Mouse (Mus musculus): ENCODE results near the gene Crybg1. TPM values are rescaled to one million over a fixed set of nuclear protein-coding genes. Genes with fewer than 3 reads are reported as not detected.

Crybg1 gene
- total RNA-seq, 1 experiment = 2.5 TPM

DNA sequence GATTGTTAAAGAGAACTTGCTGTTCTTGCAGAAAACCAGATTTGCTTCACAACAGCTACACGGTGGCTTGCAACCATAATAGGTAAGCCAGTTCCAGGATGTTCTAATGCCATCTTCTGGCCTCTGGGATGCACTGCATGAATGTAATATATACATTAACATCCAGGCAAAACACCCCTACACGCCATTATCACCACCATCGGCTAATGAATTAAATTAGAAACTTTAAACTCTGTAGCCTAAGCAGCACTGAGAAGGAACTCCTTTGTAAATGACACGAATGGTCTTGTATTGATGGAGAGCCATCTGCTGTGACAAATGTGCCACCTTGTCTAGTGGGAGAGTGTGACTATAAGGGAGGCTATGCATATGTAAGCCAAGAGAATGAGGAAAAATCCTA is 11.5 kb upstream of the Crybg1 start:
- in situ Hi-C loops (cut with MboI; ENCODE audit: low sequenced_read_pairs in 2 of 2, unreplicated experiment in 2 of 2) = no loop called here
- H3K4me1 ChIP-seq (ENCODE audit: control insufficient read depth in 2 of 2, insufficient read depth in 2 of 2, low read length in 2 of 2, poor library complexity in 1 of 2) = no peaks in the 10 kb centered on the region
- no peak for DNase-seq (ENCODE audit: low read depth, low spot score)
- TF ChIP-seq ZC3H11A (IDR thresholded peaks at IDR 0.05; ENCODE audit: borderline replicate concordance, low read depth, low read length) (no peak), MAFK (IDR thresholded peaks at IDR 0.05; ENCODE audit: insufficient read depth, low read depth, low read length) (no peak), ZNF384 (IDR thresholded peaks at IDR 0.05; ENCODE audit: low read depth, low read length) (no peak), CHD2 (IDR thresholded peaks at IDR 0.05; ENCODE audit: low read depth, low read length) (no peak), HCFC1 (IDR thresholded peaks at IDR 0.05; ENCODE audit: borderline replicate concordance, insufficient read depth, low read length) (no peak)
- H3K27ac ChIP-seq (ENCODE audit: insufficient read depth, low read depth, low read length, poor library complexity, severe bottlenecking) = no peak overlapping the region
- no peak overlapping the region for H3K9ac ChIP-seq (ENCODE audit: insufficient read depth, low read depth, low read length, poor library complexity, severe bottlenecking)
- no peaks in the 10 kb centered on the region for H3K36me3 ChIP-seq (ENCODE audit: control insufficient read depth, insufficient read depth, low read length, poor library complexity, severe bottlenecking)
- H3K4me3 ChIP-seq (ENCODE audit: insufficient read depth in 1 of 2, low read depth in 1 of 2, low read length in 2 of 2, poor library complexity in 1 of 2, severe bottlenecking in 1 of 2) = no peak overlapping the region
- no peaks in the 10 kb centered on the region for H3K9me3 ChIP-seq (ENCODE audit: control insufficient read depth, insufficient read depth, low read depth, low read length)

DNA sequence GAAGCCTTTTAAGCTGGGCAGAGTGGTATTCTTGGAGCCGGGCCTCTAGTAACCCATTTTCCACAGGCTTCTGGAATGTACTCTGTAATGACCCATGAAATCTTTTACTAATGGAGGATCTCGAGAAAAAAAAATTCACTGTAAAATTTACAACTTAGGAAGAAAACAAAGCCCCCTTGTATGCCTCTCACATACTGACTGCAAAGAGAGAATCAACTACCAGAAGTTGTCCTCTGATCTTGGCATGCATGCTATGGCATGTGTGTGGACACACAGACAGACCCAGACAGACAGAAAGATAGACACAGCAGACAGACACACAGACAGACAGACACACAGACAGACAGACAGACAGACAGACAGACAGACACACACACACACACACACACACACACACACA is 8.8 kb upstream of the Crybg1 start:
- no peaks in the 10 kb centered on the region for H3K9me3 ChIP-seq (ENCODE audit: control insufficient read depth, insufficient read depth, low read depth, low read length)
- in situ Hi-C loops (cut with MboI; ENCODE audit: low sequenced_read_pairs in 2 of 2, unreplicated experiment in 2 of 2) = no loop called here
- H3K4me3 ChIP-seq (ENCODE audit: insufficient read depth in 1 of 2, low read depth in 1 of 2, low read length in 2 of 2, poor library complexity in 1 of 2, severe bottlenecking in 1 of 2) = no peak overlapping the region
- H3K4me1 ChIP-seq (ENCODE audit: control insufficient read depth in 2 of 2, insufficient read depth in 2 of 2, low read length in 2 of 2, poor library complexity in 1 of 2) = no peaks in the 10 kb centered on the region
- H3K9ac ChIP-seq (ENCODE audit: insufficient read depth, low read depth, low read length, poor library complexity, severe bottlenecking) = no peak overlapping the region
- no peaks in the 10 kb centered on the region for H3K36me3 ChIP-seq (ENCODE audit: control insufficient read depth, insufficient read depth, low read length, poor library complexity, severe bottlenecking)
- H3K27ac ChIP-seq (ENCODE audit: insufficient read depth, low read depth, low read length, poor library complexity, severe bottlenecking) = no peak overlapping the region
- DNase-seq (ENCODE audit: low read depth, low spot score) = no peak
- TF ChIP-seq HCFC1 (IDR thresholded peaks at IDR 0.05; ENCODE audit: borderline replicate concordance, insufficient read depth, low read length) = no peak
- TF ChIP-seq ZC3H11A (IDR thresholded peaks at IDR 0.05; ENCODE audit: borderline replicate concordance, low read depth, low read length) = no peak
- no peak for TF ChIP-seq ZNF384 (IDR thresholded peaks at IDR 0.05; ENCODE audit: low read depth, low read length)

DNA sequence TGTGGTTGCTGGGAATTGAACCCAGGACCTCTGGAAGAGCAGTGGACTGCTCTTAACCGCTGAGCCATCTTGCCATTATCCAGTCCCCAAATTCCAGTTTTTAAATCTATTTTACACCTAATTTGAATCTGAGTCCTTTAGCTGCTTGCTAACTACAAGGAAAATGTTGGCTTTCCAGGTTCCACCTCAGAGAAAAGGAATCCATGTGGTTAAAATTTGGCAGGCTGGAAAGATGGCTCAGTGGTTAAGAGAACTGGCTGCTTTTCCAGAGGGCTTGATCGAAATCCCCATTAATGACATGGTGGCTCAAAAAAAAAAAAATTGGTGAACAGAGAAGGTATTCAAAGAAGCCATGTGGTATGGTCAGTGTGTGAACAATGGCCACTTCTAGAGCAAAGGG is 1.8 kb upstream of the Crybg1 start:
- no peak for DNase-seq (ENCODE audit: low read depth, low spot score)
- in situ Hi-C loops (cut with MboI; ENCODE audit: low sequenced_read_pairs in 2 of 2, unreplicated experiment in 2 of 2) = no loop called here
- no peak for TF ChIP-seq MAFK (IDR thresholded peaks at IDR 0.05; ENCODE audit: insufficient read depth, low read depth, low read length)
- TF ChIP-seq HCFC1 (IDR thresholded peaks at IDR 0.05; ENCODE audit: borderline replicate concordance, insufficient read depth, low read length) = no peak
- no peak for TF ChIP-seq ZC3H11A (IDR thresholded peaks at IDR 0.05; ENCODE audit: borderline replicate concordance, low read depth, low read length)
- TF ChIP-seq CHD2 (IDR thresholded peaks at IDR 0.05; ENCODE audit: low read depth, low read length) = no peak
- no peak for TF ChIP-seq ZNF384 (IDR thresholded peaks at IDR 0.05; ENCODE audit: low read depth, low read length)
- no peaks in the 10 kb centered on the region for H3K9me3 ChIP-seq (ENCODE audit: control insufficient read depth, insufficient read depth, low read depth, low read length)
- no peaks in the 10 kb centered on the region for H3K4me1 ChIP-seq (ENCODE audit: control insufficient read depth in 2 of 2, insufficient read depth in 2 of 2, low read length in 2 of 2, poor library complexity in 1 of 2)
- H3K36me3 ChIP-seq (ENCODE audit: control insufficient read depth, insufficient read depth, low read length, poor library complexity, severe bottlenecking) = no peaks in the 10 kb centered on the region
- no peak overlapping the region for H3K27ac ChIP-seq (ENCODE audit: insufficient read depth, low read depth, low read length, poor library complexity, severe bottlenecking)
- H3K4me3 ChIP-seq (ENCODE audit: insufficient read depth in 1 of 2, low read depth in 1 of 2, low read length in 2 of 2, poor library complexity in 1 of 2, severe bottlenecking in 1 of 2) = no peak overlapping the region
- no peak overlapping the region for H3K9ac ChIP-seq (ENCODE audit: insufficient read depth, low read depth, low read length, poor library complexity, severe bottlenecking)

DNA sequence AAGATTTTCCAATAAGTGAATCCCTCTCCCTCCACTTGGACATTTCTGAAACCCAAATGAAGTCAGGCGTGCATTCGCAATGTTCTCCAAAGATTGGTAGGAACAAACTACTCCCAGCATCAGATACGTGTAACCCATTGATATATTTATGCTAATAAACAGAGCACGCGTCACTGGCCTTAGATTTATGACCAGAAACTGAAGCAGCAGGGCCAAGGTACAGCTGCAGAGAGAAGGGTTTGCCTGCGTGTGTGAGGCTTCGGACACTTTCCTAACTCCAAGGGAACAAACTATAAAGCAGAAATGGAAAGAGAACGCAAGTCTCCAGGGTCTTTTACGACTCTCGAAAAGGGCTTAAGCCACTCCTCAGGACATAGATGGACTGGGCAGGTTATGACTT is 5.3 kb downstream of the Crybg1 start:
- no peak overlapping the region for H3K27ac ChIP-seq (ENCODE audit: insufficient read depth, low read depth, low read length, poor library complexity, severe bottlenecking)
- no peaks in the 10 kb centered on the region for H3K9me3 ChIP-seq (ENCODE audit: control insufficient read depth, insufficient read depth, low read depth, low read length)
- in situ Hi-C loops (cut with MboI; ENCODE audit: low sequenced_read_pairs in 2 of 2, unreplicated experiment in 2 of 2) = no loop called here
- H3K9ac ChIP-seq (ENCODE audit: insufficient read depth, low read depth, low read length, poor library complexity, severe bottlenecking) = no peak overlapping the region
- H3K4me3 ChIP-seq (ENCODE audit: insufficient read depth in 1 of 2, low read depth in 1 of 2, low read length in 2 of 2, poor library complexity in 1 of 2, severe bottlenecking in 1 of 2) = no peak overlapping the region
- no peak for DNase-seq (ENCODE audit: low read depth, low spot score)
- H3K4me1 ChIP-seq (ENCODE audit: control insufficient read depth in 2 of 2, insufficient read depth in 2 of 2, low read length in 2 of 2, poor library complexity in 1 of 2) = no peaks in the 10 kb centered on the region
- H3K36me3 ChIP-seq (ENCODE audit: control insufficient read depth, insufficient read depth, low read length, poor library complexity, severe bottlenecking) = no peaks in the 10 kb centered on the region
- no peak for TF ChIP-seq CHD2 (IDR thresholded peaks at IDR 0.05; ENCODE audit: low read depth, low read length)
- no peak for TF ChIP-seq HCFC1 (IDR thresholded peaks at IDR 0.05; ENCODE audit: borderline replicate concordance, insufficient read depth, low read length)
- no peak for TF ChIP-seq MAFK (IDR thresholded peaks at IDR 0.05; ENCODE audit: insufficient read depth, low read depth, low read length)
- no peak for TF ChIP-seq ZNF384 (IDR thresholded peaks at IDR 0.05; ENCODE audit: low read depth, low read length)
- TF ChIP-seq ZC3H11A (IDR thresholded peaks at IDR 0.05; ENCODE audit: borderline replicate concordance, low read depth, low read length) = no peak
